Mouse (Mus musculus) brain, embryonic 18.5 days (tissue): ENCODE measurements around the gene Smim15.

ENCODE experiments used
- DNase-seq: peaks from one replicate; pipeline ENCODE4 v3.0.0-alpha.2; 2012; ENCODE audit warnings: low read depth, low spot score

Smim15 gene

DNA sequence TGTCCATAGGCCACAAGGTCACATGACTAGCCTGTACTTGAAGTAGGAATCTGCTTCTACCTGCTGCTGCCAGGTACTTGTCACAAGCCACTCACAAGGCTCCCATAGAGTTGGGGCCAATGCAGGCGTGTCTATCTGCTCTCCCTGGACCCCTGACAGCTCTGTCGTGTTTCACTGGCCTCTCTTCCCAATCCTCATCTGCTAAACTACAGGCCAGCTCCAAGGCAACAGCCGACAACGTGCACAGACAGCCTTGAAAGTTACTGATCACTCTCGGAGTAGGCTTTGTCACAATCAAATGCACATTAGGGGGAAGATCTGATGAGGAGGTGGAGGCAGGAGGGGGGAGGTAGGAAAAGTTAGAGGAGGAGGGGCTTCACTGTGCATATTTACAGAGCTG lies 18.7 kb downstream of the Smim15 start:
- no peak for DNase-seq

DNA sequence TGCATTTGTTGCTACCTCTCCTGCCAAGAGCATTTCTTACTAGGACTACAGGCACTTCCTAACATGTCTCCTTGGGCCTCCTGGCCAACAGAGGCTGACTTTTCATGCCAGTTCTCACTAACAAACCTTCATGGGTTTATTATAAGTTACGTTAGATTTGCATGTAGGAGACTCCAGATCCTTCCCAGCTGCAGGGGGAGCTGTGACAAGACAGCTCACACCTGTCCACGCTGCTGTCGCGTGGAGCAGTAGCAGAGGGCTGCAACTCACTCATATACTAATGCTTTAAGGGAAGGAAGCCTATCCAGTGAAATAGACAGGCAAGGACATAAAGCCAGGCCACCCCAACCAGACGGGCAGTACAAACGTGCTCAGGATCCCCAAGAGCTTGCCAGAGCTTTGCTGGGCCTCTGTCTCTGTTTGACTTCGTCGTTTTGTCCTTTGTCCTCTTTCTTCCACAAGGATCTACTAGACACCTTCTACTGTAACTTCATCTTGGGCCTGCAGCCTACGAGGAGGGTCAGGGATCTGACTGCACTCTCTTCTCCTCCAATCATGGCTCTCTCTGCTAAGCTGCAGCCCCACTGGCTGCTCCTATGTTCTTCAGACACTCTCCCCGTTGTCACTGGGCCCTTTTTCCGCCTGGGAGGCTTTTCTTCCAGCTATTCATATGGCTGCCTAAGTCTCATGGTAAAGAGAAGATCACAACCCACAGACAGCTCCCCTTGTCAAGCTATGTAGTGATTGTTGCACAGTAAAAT lies 19.3 kb downstream of the Smim15 start:
- DNase-seq = no peak

DNA sequence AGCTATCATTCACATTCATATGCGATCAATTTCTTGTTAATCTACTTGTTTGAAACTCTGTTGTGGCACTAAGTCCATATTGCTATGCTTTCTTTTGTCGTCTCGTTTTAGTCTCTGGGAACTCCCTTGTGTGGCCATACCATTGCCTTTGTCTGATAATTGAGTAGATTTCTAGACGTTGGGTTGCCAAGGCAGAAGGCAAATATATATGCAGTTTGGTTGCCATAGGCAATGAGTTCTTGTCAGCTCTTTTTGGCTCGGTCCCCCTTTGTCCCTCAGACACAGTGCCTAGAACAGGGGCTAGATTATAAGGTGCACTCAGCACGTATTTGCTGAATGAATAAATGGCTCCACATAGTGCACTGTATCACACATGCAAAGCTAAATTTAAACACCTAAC lies 20.1 kb downstream of the Smim15 start:
- DNase-seq = no peak

DNA sequence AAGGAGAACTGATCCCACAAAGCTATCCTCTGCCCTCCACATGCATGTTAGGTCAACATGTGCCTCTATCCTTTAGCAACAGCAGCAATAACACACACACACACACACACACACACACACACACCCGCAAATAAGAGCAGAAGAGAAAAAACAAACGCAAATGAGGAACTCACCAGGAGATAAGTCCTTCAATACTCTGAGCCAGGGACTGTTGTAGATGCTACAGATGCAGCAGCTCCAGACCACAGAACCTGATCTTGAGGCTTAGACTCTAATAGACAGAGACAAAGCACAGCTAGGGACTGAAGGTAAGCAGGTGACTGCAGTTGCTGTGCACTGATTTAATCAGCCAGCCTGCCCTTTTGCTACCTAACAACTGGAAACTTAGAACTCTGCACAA lies 21.8 kb downstream of the Smim15 start:
- DNase-seq = no peak

DNA sequence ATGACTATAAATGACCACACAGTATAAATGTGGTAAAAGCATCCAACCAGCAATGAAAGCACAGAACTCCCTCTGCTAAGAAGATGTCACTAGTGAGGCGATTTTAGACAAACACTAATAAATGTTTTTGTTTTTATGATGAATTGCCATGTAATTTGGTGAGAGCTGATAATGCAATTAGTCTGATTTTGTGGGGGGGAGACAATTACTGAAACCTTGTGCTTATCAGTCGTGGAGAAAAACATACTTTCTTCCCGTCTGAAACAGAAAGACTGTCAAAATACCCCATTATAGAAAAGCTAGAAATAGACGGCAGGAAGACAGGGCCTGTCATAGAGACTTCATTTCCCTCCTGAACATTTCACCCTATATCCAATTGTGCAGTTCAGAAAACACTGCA lies 24.9 kb downstream of the Smim15 start:
- DNase-seq = no peak

DNA sequence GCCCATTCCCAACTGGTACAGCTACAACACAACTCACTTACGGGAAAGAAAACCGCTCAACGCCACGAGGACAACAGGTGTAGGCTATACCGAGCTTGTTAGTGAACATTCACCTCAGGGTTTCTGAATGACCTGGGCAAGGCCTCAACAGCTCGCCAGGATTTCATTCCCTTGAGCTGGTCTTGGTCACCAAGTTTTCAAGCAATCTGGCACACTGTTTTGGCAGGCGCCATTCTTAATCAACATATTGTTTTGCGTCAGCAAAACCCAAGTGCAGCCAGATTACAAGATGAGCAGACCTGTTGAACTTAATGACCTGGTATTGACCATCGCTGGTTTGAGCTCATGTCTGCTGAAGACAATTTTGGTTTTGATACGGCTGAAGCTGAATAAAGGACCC lies 25.9 kb downstream of the Smim15 start:
- DNase-seq = no peak

DNA sequence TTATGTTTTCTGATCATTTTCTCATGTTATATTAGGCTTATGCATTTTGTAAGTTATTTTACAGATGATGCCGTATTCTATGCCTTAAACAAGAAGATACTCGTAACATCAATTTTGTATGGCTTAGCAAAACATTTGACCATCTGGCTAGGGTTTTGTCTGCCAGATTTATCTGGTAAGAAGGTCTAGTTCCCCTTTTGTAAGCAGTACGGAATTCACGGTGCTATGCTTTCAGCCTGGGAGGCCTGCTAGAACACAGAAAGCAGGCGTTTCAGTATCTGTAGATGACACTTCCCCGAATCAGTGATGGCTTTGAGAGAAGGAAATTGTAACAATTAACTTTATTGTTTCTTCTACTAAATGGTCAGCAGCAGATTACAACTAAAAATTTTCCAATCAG lies 33.2 kb downstream of the Smim15 start:
- DNase-seq = no peak

DNA sequence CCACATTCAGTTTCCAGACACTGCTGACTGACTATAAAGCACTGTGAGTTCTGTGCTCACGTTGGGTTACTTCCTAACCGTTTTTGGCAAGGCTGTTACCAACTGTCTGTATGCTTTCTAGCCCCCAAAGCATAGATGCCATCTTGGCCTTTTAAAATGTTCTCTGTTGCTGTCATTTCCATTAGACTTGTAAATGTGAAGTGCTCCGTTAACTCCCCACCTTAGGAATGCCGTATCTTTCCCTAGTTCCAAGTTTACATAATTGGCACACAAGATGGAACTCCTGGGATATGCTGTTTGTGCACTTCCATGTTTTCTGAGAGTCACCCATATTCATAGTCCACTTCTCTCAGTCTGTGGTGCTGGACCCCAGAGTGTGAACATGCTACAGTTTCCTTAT lies 33.7 kb downstream of the Smim15 start:
- no peak for DNase-seq

DNA sequence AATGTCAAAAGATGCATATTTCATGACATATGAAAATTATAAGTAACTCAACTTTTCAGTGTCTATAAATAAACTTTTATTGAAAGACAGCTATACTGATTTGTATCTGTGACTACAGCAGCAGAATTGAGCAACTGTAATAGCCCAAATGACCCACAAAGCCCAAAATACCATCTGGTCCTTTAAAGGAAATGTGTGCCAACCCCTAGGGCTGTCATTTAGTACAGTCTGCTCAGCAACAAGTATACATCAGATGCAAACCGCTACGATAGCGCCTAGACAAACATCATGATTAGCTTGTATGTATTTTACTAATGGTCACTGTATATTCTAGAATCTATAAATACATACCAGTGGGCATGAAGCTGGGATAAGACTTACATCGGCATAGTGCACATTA lies 39.8 kb downstream of the Smim15 start:
- no peak for DNase-seq

DNA sequence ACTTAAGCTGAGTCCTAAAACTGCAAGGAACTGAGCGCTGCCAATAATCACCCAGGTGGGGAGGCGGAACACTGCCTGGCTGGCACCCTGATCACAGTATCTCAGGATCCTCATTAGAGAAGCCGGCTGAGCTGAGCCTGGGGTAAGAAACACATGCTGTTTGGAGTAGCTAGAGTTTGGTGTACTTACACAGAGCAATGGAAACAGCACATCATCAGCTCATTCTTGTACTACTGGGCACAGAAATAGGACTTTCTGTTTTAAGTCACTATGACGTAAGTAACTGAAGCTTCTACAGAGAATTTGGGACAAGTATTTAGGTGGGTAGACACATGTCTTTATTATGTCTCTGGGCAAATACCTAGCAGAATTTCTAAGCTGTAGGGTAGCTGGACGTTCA lies 41.8 kb downstream of the Smim15 start:
- DNase-seq = no peak

DNA sequence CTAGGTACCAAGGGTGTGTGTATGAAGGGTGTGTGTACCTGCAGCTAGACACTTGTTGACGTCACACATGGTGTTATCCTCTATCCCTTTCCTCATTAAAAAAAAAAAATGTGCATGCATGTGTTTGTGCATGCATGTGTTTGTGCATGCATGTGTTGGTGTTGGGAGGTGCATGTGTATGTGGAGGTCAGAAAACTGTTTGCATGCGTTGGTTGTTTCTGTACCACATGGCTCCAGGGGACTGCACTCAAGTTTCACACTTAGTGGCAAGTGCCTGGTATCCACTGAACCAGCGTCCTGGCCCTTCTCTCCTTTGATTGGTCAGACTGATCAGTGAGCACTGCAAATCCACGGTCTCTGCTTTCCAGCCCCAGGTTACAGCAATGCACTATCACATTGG lies 42.5 kb downstream of the Smim15 start:
- DNase-seq = no peak

DNA sequence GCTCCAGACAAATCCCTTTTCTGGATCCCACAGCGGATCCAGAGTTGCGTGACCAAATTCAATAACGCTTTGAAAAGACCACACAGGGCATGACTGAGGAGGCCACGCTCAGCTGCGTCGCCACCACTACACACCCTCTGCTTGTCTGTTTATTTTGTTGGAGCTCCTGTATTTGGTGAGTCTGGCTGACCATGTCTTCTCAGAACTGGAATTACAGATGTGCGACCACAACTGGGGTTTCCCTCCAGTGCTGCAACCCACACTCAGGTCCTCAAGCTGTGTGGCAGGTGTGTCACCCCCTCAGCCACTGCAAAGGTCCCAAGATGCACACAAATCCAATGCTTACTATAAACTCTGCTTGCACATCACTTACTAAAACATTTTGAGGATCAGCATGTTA lies 48.0 kb downstream of the Smim15 start:
- DNase-seq = no peak

DNA sequence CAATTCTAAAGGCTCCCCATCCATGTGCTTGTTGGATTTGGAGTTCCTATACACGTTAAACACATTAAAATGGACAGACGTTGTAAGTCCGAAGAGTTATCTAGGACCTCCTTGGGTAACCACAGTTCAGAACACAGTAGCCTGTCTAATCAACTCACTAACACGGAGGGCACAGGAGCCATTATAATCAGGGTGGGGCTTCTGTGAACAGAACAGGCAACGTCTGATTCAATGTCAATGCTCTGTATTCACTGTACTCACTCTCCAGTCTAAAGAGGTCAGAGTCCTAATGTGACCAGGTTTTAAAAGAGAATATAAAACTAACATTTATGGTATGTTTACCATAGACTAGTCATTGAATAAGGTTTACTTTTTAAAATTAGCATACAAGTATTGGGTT lies 50.4 kb downstream of the Smim15 start:
- DNase-seq = no peak

DNA sequence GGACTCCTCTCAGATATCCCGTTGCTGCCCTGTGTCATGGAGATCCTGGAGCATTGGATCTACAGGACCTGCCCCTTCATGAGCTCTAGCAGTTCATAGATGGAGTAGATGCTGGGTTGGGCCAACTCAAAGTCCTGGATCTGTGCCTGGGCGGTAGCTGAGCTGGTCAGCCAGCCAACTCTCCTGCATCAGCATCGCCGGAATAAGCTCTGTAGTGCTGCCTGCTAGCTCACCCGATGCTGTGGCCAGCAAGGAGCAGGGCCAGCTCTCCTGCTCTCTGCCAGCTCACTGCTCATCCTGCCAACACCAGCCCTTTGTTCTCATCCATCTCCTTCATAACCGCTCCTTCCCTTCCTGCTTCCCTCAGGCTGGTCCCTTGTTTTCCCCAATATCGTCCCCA lies 51.4 kb downstream of the Smim15 start:
- no peak for DNase-seq

DNA sequence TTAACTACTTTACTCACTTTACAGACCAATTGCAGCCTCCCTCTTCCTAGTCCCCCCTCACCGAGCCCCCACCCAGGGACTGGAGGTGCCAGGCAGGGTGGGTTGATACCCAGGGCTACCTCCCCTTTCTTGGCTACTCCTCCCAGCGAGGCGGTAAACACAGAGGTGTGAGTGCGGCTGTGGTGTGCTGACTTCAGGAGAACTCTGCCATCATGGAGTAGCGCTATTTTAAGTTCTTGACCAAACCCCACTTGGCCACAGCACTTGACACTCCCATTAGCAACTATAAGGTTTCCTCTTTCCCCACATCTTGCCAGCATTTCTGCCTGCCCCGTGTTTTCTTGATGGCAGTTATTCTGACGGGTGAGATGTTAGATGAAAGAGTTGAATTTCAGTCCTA lies 52.2 kb downstream of the Smim15 start:
- no peak for DNase-seq
